Mouse (Mus musculus): ENCODE data around the gene Fntb.

GRCm38 (mm10) chr12:76820615-76821014 is 55.2 kb downstream of the Fntb start:
- no peak for TF ChIP-seq CTCF (IDR thresholded peaks at IDR 0.05; ENCODE audit: insufficient read depth, low read length)
- TF ChIP-seq POLR2A (IDR thresholded peaks at IDR 0.05; ENCODE audit: borderline replicate concordance, extremely low read depth, low read depth, low read length), result no peak
